Mouse (Mus musculus): ENCODE data around the gene Fam193a. TPM values are rescaled to one million over a fixed set of nuclear protein-coding genes. Genes with fewer than 3 reads are reported as not detected.

Gene Fam193a
- total and polyA plus RNA-seq, 3 experiments: 10.9 to 317 (median 37.1) TPM

DNA sequence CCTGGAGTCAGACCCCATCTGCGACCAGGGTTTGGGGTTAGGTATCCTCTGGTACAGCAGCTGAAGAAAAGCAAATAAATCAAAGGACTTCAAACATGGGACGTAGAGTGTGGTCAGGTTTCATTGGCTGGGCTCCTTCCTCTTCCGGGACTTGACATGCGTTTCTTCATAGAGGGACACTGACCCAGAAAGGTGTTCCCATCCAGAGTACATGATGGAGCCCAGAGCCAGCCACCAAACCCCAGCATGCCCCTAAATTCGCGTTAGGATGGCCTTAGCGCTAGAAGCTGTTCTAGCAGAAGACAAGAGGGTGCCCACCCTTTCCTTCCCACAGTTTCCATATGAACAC, 144.5 kb downstream of the Fam193a start:
- H3K9me3 ChIP-seq (replicated peaks; ENCODE audit: insufficient read depth, low read length): no peaks in the 10 kb centered on the region
- peak; percentile 45; the same call in 1 of the 2 replicates for TF ChIP-seq RCOR1 (IDR thresholded peaks at IDR 0.05; ENCODE audit: low read depth, low read length)
- peak; percentile 63 for TF ChIP-seq HCFC1 (IDR thresholded peaks at IDR 0.05; ENCODE audit: low read depth, low read length)
- TF ChIP-seq ELF1 (IDR thresholded peaks at IDR 0.05; ENCODE audit: low read depth, low read length): peak; percentile 84
- no peak for TF ChIP-seq CTCF (IDR thresholded peaks at IDR 0.05 in 2 of 3, conservative IDR thresholded peaks at IDR 0.05 in 1 of 3; ENCODE audit: control insufficient read depth in 1 of 3, insufficient read depth in 1 of 3, low read depth in 2 of 3, low read length in 3 of 3, poor library complexity in 1 of 3, severe bottlenecking in 1 of 3)
- TF ChIP-seq NELFE (IDR thresholded peaks at IDR 0.05; ENCODE audit: low read depth, low read length): peak; percentile 34
- peak; percentile 65 for TF ChIP-seq ZMIZ1 (IDR thresholded peaks at IDR 0.05; ENCODE audit: low read depth, low read length)
- peak; percentile 62 for TF ChIP-seq MXI1 (IDR thresholded peaks at IDR 0.05; ENCODE audit: low read depth, low read length)
- TF ChIP-seq TCF12 (IDR thresholded peaks at IDR 0.05; ENCODE audit: low read depth, low read length): no peak
- no peak for TF ChIP-seq POLR2AphosphoS2 (IDR thresholded peaks at IDR 0.05; ENCODE audit: low read length)
- peak; percentile 70; the same call in 1 of the 2 replicates for TF ChIP-seq MAX (IDR thresholded peaks at IDR 0.05; ENCODE audit: low read length)
- H3K4me1 ChIP-seq (ENCODE audit: control insufficient read depth in 1 of 2, insufficient read depth in 2 of 2, low read length in 2 of 2): peaks cover 18 to 29% of the 10 kb centered on the region in 2 experiments
- H3K79me2 ChIP-seq (ENCODE audit: control insufficient read depth, insufficient read depth, low read length, poor library complexity): peaks cover 14% of the 10 kb centered on the region
- DNase-seq (ENCODE audit: low read depth, low spot score): no peak
- H3K36me3 ChIP-seq (ENCODE audit: control insufficient read depth in 1 of 2, insufficient read depth in 2 of 2, low read length in 2 of 2): peaks cover 0 to 28% of the 10 kb centered on the region in 2 experiments; a peak in 2 of 4 replicates
- H3K4me3 ChIP-seq (ENCODE audit: control insufficient read depth in 1 of 2, insufficient read depth in 1 of 2, low read depth in 2 of 2, low read length in 2 of 2): peak overlapping the region; percentile 69 to 98
- no peaks in the 10 kb centered on the region for H3K27me3 ChIP-seq (ENCODE audit: control insufficient read depth in 1 of 2, insufficient read depth in 2 of 2, low read length in 2 of 2)
- H3K27ac ChIP-seq (ENCODE audit: control insufficient read depth, low read depth, low read length): no peak overlapping the region
- H3K9ac ChIP-seq (ENCODE audit: control insufficient read depth, low read depth, low read length, poor library complexity, severe bottlenecking): peak overlapping the region; percentile 45

DNA sequence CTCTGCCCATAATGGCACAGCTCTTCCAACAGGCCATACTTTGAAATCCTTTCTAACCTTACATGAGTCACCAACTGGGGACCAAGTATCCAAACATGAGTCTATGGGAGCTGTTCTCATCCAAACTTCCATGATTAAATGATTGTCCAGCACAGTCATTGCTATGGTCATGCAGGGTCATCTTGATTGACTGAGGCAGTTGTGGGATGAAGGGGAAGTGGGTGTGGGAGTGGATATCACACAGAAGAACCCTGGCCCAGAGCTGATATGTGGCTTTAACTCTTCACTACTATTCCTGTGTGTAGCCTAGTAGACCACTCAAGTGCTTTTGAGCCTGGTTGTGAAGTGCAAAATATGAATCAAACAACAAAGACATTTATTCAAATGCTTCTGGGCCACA, 145.4 kb downstream of the Fam193a start:
- H3K4me3 ChIP-seq (ENCODE audit: control insufficient read depth in 1 of 2, insufficient read depth in 1 of 2, low read depth in 2 of 2, low read length in 2 of 2): peak overlapping the region in 1 of 2 experiments; percentile 98; a peak in 1 of 4 replicates
- H3K4me1 ChIP-seq (ENCODE audit: control insufficient read depth in 1 of 2, insufficient read depth in 2 of 2, low read length in 2 of 2): peaks cover 20 to 33% of the 10 kb centered on the region in 2 experiments
- H3K79me2 ChIP-seq (ENCODE audit: control insufficient read depth, insufficient read depth, low read length, poor library complexity): peaks cover 14% of the 10 kb centered on the region
- no peaks in the 10 kb centered on the region for H3K27me3 ChIP-seq (ENCODE audit: control insufficient read depth in 1 of 2, insufficient read depth in 2 of 2, low read length in 2 of 2)
- H3K9ac ChIP-seq (ENCODE audit: control insufficient read depth, low read depth, low read length, poor library complexity, severe bottlenecking): no peak overlapping the region
- no peaks in the 10 kb centered on the region for H3K9me3 ChIP-seq (replicated peaks; ENCODE audit: insufficient read depth, low read length)
- no peak overlapping the region for H3K27ac ChIP-seq (ENCODE audit: control insufficient read depth, low read depth, low read length)
- H3K36me3 ChIP-seq (ENCODE audit: control insufficient read depth in 1 of 2, insufficient read depth in 2 of 2, low read length in 2 of 2): peaks cover 0 to 30% of the 10 kb centered on the region in 2 experiments; a peak in 2 of 4 replicates
- peak; percentile 47 for DNase-seq (ENCODE audit: low read depth, low spot score)
- TF ChIP-seq TAL1 (IDR thresholded peaks at IDR 0.05; ENCODE audit: low read length): peak; percentile 16; the same call in 1 of the 2 replicates
- TF ChIP-seq BHLHE40 (IDR thresholded peaks at IDR 0.05; ENCODE audit: borderline replicate concordance, low read depth, low read length): no peak
- TF ChIP-seq GATA1 (IDR thresholded peaks at IDR 0.05; ENCODE audit: low read depth, low read length): peak; percentile 53; the same call in 1 of the 2 replicates
- TF ChIP-seq RCOR1 (IDR thresholded peaks at IDR 0.05; ENCODE audit: low read depth, low read length): no peak
- TF ChIP-seq TCF12 (IDR thresholded peaks at IDR 0.05; ENCODE audit: low read depth, low read length): 0 out of 2 replicates have a peak, but pooled peaks have one; percentile 45
- TF ChIP-seq JUND (IDR thresholded peaks at IDR 0.05; ENCODE audit: low read depth, low read length): 0 out of 2 replicates have a peak, but pooled peaks have one; percentile 20
- TF ChIP-seq EP300 (IDR thresholded peaks at IDR 0.05; ENCODE audit: low read depth in 1 of 2, low read length in 2 of 2): peak; percentile 38 to 75; a peak in 3 of 4 replicates
- TF ChIP-seq SMC3 (IDR thresholded peaks at IDR 0.05; ENCODE audit: low read depth, low read length): no peak

All from MEL (cell line).